Mouse (Mus musculus) granulocyte monocyte progenitor cell, adult 5-6 weeks (primary cell): ENCODE measurements around the gene Ntrk3. TPM values are rescaled to one million over a fixed set of nuclear protein-coding genes. Genes with fewer than 3 reads are reported as not detected.

ENCODE experiments used
- ATAC-seq: replicated peaks from 2 replicates; pipeline ENCODE4 v1.8.0; 2016; ENCODE audit warnings: mild to moderate bottlenecking, moderate TSS enrichment, inconsistent platforms; ENCODE audit not compliant: poor library complexity, severe bottlenecking
- total RNA-seq, 2 experiments: library from RNA; stranded (forward) in 1 of 2; stranded (reverse) in 1 of 2; fragments of 200-712, 200-1000 nt in 1 of 2; fragments of >200 nt in 1 of 2; fragmentation: Nextera tagmentation in 1 of 2; gene quantifications; 2 replicates each; pipeline ENCODE4 v1.2.3; 2014 to 2017

Ntrk3 gene
- total RNA-seq (2014; fragmentation: Nextera tagmentation) (not detected in 2 replicates), total RNA-seq (2017) (not detected in 2 replicates)

DNA sequence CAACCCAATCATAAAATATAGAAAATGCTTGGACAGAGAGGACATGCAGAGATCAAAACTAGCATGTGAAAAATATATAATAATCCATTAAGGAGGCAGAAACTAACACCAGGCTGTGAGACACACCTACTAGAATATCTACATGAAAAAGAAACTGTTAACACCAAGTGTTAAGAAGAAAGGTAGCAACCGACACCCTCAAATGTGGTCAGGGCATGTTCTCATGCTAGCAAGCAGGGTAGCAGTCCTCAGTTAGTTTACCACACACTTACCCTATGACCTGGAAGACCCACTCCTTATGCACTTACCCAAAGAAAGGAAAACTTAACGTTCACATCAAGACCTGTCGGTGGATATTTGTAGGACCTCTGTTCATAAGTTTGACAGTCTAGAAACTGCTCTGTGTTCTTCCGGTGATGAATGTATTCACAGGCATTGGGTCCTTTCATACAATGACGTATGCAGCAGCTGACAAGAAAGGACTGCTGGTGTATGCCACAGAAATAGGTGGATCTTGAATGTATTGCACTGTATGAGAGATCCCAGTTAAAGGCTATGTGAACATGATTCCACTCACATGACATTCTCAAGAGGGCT, at the start of gene Ntrk3:
Gene Ntrk3 (minus strand): TSS at position 399 of the 597 bp plus-strand sequence.
- no peak for ATAC-seq

DNA sequence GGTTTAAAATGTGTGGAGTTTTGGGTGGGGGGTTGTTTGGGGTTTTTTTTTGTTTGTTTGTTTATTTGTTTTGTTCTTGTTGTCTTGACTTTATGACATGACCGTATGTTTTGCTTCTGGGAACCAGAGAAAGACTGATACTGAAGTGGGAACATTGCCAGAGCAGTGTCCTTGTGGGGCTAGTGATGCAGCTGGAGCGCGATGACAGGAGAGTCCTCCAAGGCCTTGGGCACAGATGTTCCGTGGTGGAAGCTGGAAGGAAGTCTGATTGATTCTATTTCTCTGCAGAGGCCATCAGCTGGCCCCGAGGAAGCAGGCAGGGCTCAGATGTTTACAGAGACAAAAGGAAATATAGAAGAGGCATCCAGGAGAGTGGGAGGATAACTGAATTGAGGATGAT, 48.1 kb upstream of the Ntrk3 start:
- ATAC-seq = no peak

DNA sequence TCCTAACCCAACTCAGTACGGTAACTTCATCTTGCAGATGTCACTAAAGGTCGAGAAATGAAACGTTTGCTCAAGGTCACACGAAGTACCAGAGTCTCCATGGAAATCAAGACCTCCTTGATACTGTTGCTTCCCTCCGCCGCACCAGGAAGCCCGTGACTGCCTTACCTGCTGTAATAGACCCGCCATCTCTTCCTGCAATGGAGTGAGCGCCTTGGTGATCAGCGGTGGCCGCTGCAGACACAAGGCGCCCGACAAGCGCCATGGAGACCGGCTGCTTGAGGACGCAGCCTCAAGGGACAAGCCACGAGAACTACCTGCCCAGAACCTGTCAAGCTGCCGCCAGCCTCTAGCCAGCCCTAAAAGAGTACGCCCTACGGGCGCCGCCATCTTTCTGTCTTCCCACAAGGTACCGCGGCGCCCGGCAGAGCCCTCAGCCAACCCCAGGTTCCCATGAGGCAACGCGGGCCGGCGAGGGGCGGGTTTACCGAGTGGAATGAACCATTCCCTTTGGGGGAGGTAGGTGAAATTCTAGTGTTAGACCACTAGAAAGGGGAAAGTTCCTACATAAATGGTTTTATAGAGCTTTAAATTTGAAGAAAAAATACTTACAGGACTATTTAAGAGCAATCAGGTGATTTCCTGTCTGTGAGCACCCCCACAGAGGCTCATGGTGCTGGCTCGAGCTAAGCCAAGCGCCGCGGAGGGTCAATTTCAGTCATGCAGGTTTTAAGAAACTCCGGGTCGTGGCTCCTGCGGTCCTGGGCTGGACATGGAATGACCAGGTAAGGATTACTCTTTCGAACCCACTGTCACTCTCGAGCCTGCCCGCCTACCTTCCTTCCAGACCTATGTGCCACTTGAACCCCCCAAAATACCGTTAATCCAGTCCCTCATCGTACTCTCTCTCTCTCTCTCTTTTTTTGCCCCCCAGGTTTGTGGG, 45.1 kb upstream of the Ntrk3 start, which contains the start of the genes Mrps11 and Mrpl46:
Gene Mrps11 (plus strand): TSS at position 481 of the 943 bp plus-strand sequence.
Gene Mrpl46 (minus strand): TSS at position 893 of the 943 bp plus-strand sequence.
- ATAC-seq = peak; percentile 98

DNA sequence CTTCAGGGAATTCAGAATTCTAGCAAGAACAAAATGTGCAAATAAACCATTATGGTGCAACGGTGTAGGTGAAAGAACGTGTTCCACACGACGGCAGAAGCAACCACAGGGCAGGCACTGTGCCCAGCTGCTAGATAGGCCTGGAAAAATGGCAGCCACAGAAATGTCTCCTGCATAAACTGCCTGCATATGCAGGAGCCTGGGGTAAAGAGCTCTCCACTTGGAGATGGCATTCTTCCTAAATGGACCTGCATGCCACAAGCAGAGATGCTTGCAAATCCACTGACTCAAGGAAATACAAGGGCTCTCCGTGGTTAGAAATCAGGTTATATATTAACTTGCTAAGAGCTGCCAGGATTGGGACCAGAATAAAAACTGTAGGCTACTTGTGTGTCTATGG, 40.9 kb upstream of the Ntrk3 start:
- no peak for ATAC-seq

DNA sequence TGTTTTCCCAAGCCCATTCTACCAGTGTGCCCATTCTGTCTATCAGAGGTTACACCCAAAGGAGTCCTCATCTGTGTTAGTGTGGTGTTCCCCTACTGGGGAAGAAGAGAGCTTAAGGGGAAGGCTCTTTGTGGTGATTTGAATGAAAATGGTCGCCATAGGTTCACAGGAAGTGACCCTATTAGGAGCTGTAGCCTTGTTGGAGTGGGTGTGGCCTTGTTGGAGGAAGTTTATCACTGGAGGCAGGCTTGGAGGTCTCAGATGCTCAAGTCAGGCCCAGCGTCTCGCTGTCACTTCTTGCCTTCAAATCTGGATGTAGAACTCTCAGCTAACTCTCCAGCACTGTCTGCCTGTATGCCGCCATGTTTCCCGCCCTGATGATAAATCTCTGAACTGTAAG, 33.1 kb upstream of the Ntrk3 start:
- ATAC-seq = no peak

DNA sequence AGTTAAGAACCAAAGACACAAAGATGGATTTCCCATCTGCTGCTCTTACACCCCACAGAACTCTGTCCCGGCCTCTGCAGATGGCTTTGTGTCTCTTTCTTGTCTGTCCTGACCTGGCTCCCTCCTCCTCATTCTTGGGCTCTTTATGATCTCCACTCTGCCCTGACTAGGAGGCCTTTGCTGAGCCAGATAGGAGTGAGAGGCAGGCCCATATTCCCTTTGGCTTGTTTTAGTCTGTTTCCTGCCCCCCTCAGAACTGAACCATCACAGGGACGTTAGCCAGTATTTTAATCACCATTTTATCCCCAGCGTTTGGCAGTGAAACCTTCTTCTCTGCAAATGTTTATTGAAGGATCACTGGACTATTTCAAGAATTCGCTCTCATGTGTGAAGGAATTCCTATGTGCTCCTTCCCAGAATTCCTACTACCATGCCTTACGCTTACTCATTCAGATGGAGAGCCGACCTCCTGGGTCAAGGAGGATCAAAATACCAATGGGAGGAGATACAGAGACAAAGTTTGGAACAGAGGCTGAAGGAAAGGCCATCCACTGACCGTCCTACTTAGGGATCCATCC, 31.4 kb upstream of the Ntrk3 start:
- ATAC-seq = no peak

DNA sequence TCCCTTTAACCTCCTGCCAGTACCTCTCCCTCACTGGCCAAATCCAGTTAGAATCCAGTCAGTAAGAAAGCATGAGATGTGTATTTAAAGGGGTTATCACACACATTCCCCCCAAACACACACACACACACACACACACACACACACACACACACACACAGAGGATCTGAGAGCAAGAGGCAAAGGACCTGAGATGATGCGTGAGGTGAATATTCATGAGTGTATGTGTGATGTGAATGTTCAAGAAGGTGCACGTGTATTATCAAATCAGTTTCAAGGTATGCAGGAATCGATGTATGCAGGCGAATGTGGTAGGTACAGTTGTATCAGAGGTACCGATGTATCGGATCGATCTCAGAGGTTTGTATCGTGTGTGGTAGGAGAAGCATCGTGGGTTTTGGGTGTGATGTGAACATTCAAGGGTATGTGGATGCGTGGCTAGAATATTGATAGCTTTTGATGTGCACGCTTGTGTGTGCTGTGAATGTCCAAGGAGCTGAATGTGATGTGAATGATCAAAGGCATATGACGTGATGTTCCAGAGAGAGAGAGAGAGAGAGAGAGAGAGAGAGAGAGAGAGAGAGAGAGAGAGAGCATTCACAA, 30.2 kb upstream of the Ntrk3 start:
- ATAC-seq = no peak

DNA sequence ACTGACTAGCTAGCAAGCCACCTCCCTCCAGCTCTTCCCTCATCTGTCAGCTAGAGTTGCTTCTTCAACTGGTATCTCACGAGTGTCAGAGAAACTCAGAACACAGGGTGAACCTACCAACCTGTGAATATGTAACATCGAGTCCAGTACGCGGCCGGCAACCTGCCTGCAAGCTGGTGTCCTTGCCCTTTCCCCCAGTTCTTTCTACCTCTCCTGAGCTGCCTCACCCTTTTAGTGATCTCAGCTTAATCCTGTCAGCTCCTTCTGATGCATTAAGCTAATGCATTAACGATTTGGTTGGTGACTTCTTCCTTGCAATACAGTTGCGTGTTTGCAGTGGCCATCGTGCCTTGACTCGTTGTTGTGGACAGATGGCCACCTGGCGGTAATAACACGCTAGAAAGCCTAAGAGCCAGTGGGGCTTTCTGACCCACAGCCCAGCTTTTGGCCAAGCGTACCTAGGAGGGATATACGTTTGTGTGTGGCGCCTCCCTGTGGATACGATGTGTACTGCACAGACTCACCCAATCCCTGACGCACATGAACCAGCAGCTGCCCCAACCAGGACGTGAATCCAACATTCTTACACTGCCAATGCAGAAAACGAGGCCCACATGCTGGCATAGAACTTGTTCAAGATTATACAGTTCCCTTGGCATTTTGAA, 28.3 kb upstream of the Ntrk3 start:
- peak; percentile 97 for ATAC-seq

DNA sequence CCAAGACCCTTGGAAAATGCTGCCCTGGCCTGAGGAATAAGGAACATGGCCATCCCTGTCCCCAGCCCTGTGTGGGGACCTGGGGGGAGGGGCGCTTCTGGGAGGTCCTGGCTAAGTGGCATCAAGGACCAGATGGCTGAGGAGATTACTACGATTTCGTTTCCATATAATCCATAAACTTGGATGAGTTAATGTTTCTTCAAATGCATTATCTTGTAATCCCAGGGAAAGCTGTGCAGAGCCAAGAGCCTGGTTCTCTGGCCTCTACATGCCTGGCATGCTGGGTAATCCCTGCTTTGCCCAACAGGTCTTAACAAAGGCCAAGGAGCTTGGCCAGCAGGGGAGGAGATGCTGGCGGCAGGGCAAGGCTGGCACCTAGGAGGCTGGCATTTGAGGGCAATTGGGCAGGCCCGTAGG, 27.4 kb upstream of the Ntrk3 start:
- no peak for ATAC-seq

DNA sequence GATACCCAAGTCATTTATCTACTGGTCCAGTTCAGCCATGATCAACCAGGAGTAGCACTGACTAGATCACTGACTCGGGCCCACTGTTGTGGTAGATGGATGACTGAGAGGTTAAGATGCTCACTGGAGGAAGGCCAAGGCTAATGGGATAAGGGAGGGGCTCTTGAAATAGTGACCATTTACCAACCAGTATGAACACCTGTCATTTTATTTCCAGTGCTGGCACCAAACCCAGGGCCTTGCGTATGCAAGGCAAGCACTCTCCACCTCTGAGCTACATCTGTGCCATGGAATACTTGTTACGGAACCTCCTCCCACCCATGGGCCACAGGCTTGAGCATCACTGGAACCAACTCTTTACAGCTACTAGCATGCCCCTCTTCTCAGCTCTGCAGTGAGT, 26.0 kb upstream of the Ntrk3 start:
- no peak for ATAC-seq

DNA sequence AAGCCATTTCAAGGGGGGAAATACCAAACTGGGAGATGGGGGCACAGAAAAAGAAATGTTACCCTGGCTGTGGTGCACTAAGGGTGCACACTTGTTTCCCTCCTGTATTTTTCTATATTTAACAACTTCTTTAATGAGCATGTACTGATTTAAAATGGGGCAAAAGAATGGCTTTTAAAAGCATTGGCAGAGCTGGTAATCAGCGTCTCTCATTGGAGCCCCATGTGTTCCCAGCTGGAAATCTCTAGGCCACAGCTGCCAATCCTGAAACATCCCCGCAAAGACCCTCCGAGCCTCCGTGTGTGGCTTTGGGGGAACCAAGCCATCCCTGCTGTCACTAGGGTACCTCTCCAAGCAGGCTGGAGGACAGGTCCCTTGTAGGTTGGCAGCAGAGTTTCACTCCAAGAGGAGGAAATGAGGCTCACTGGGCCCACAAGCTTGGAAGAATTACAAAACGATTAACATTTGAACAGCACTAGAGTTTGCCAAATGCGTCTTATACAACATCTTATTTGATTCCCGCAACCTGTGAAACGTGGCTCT, 16.7 kb upstream of the Ntrk3 start:
- ATAC-seq = no peak

DNA sequence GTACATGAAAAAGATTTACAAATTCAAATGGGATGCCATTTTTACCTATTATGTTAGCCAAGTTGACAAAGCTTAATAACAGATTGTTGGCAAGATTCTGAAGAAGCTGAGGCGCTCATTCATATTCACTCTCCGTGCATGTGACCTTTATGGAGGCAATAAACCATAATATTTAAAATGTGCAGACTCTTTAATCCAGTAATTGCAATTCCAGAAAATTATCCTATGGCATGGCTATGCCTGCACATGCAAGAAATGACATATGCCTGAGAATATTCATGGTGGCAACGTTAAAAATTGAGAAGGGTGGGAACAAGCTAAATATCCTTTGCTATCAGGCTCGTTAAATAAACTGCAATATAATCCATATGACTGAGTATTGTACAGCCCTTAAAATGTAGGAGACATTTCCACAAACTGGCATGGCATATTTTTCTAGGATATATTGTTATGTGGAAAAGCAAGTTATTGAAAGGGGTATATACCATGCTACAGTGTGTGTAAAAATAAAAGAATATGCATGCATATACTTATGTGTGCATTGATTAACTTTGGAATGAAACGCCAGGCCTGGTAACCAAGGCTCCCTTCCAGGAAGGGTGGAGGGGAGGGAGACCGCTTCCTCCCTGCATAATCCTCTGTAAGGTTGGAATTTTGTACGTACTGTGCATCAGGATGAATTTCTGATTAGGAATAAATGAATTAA, 16.1 kb upstream of the Ntrk3 start:
- ATAC-seq = no peak

DNA sequence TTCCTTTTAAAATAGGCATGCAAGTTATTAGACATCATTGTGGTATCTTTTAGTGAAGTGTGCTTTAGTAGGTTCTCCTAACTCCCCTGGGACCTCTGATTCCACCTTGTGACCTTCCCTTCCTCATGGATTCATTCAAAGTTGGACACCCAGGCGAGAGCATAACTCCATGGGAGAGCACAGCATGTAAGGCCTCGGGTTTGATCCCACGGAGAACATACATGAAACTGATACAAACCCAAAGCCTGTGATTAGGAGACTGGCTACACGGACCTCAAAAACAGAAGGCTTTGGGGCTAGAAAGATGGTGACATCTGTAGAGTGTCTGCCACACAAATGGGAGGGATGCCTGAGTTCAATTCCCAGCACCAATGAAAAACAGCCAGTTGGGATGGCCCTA, 15.1 kb upstream of the Ntrk3 start:
- no peak for ATAC-seq

DNA sequence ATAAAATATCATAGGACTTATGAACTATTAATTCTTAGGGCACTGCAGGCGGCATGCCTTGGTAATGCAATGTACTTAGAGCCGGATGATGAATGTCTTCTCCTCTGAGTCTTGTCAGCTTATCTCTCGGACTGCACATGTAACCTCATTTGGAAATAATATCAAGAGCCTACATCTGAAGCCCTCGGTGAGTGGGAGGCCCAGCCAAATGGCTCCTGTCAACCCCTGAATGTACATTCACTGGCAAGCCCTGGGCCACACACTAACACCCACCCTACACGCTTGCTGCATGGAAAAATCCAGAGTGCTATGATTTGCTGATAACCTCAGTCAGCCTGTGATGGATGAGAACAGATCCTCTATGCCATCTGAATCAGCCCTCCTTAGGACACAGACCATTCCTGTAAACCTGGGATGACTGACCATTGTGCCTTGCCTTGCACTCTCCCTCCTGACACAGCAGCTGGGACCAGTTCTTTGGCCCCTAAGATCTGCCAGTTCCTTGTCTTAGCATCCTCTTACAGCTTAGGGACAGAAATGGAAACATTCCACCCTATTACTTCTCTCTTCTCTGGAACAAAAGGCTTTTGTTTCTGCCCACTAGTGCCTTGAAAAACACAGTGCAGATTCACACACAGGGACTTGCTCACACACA, 6.0 kb upstream of the Ntrk3 start:
- no peak for ATAC-seq

DNA sequence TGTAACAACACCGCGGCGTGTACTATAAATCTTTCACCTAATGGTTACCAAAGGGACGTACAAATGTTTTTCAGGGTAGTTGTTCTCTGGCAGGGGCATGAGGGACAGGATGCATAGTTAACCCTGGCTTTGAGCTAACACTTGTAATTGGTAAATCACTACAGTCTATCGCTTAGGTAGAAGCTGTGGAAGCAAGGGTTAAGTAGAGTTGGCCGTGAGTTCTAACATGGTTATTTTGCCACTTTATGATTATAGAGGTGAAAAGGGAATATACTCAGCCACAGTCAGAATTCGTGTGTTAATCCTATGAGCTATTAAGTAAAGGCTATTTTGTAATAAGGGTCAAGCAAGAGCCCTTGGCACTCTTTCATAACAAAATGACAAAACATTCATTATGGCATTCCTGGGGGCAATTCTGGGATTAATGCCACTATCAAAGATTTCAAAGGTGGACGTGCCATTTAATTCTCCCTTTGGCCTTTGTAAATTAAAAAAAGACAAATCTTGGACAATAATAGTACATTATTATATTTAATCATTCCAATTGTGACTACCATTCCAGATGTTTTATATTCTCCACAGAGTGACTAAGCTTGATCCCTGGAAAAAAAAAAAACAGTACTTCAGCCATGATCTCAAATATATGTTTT, 1.7 kb upstream of the Ntrk3 start:
- no peak for ATAC-seq

DNA sequence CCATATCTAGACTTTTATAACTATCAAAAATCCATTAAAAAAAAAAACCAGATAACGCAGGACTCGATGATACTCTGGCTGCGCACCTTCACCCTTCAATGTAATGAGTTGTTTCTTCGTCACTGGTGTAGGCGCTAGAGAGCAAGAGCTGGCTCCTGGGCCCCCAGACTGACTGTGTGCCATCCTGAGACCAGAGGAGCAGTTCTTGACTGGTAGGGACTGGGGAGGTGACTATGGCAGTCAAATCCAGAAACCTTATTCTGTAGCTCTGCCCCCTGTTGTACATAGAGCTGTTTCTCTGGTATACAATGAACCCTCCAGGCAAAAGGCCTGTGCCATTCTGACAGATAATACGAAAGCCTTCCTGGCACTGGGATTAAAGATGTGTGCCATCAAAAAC, 616 bp downstream of the Ntrk3 start:
- no peak for ATAC-seq

DNA sequence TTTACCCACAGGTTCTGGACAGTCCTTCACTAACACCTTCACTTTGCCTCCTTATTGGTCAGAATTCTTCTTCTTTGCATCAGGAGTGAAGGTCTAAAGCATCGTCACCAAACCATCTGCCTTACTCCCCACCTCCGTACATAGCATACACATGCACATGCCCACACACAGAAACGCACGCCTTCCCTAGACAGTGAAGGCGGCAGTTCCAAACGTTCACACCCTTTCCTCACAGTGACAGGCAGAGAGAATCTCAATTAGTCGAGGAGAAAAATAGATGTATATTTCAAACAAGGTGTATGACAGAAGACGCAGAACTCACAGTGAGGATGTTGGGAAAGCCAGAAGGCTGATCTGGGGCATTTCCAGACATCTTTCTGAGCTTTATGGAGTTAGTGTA, 6.4 kb downstream of the Ntrk3 start:
- ATAC-seq = no peak

DNA sequence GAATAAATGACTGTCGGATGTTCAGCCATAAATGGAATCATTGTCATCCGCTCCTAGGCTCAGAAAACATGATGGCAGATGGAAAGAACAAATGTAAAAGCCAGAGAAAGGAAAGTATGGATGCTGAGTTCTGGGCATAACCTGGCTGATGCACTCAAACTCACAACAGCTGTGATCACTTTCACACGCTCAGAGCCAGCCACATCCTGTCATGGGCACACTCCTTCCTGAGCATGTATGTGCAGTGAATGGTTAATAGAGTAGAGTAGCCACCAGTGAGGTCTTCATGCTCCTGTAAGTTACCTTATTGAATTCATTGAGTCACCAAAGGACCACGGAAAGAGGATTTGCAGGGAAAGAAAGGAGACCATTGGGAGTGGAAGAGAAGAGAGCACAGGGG, 13.2 kb downstream of the Ntrk3 start:
- no peak for ATAC-seq
